Mouse (Mus musculus) layer of hippocampus, adult 9-11 months (tissue): ENCODE measurements around the gene Timp3.
A peak's percentile ranks its signal among the peaks of the same experiment; 100 is the strongest.

Experiments used
- DNase-seq: peaks from one replicate; pipeline ENCODE4 v3.0.0; 2022

Timp3 gene

GRCm38 (mm10) chr10:86330993-86331680 is 31.0 kb downstream of the Timp3 start:
- DNase-seq = no peak

- no peak for DNase-seq
Measured at GRCm38 (mm10) chr10:86331681-86332281, 31.6 kb downstream of the Timp3 start.

GRCm38 (mm10) chr10:86332942-86333341 is 32.8 kb downstream of the Timp3 start:
- no peak for DNase-seq

GRCm38 (mm10) chr10:86334581-86334980 is 34.4 kb downstream of the Timp3 start:
- DNase-seq = no peak

GRCm38 (mm10) chr10:86336506-86336905 is 36.3 kb downstream of the Timp3 start:
- DNase-seq = no peak

- no peak for DNase-seq
Measured at GRCm38 (mm10) chr10:86337239-86337638, 37.1 kb downstream of the Timp3 start.

- no peak for DNase-seq
Measured at GRCm38 (mm10) chr10:86338121-86338715, 38.0 kb downstream of the Timp3 start.

GRCm38 (mm10) chr10:86339121-86339520 is 38.9 kb downstream of the Timp3 start:
- no peak for DNase-seq

GRCm38 (mm10) chr10:86339649-86340379 is 39.6 kb downstream of the Timp3 start:
- peak; percentile 88 for DNase-seq

GRCm38 (mm10) chr10:86340421-86340820 is 40.2 kb downstream of the Timp3 start:
- DNase-seq = no peak

GRCm38 (mm10) chr10:86340991-86341527 is 40.9 kb downstream of the Timp3 start:
- no peak for DNase-seq

GRCm38 (mm10) chr10:86341589-86341988 is 41.4 kb downstream of the Timp3 start:
- DNase-seq = no peak

- DNase-seq = no peak
Measured at GRCm38 (mm10) chr10:86342151-86342550, 42.0 kb downstream of the Timp3 start.

GRCm38 (mm10) chr10:86342713-86343112 is 42.5 kb downstream of the Timp3 start:
- DNase-seq = no peak

- DNase-seq = no peak
Measured at GRCm38 (mm10) chr10:86343362-86343761, 43.2 kb downstream of the Timp3 start.

GRCm38 (mm10) chr10:86343931-86344330 is 43.8 kb downstream of the Timp3 start:
- no peak for DNase-seq

GRCm38 (mm10) chr10:86344654-86345053 is 44.5 kb downstream of the Timp3 start:
- DNase-seq = no peak

GRCm38 (mm10) chr10:86345645-86346044 is 45.5 kb downstream of the Timp3 start:
- DNase-seq = no peak

GRCm38 (mm10) chr10:86346235-86346840 is 46.2 kb downstream of the Timp3 start:
- DNase-seq = no peak

GRCm38 (mm10) chr10:86351287-86351686 is 51.1 kb downstream of the Timp3 start:
- no peak for DNase-seq

GRCm38 (mm10) chr10:86352521-86352920 is 52.3 kb downstream of the Timp3 start:
- DNase-seq = no peak

- DNase-seq = no peak
Measured at GRCm38 (mm10) chr10:86356819-86357563, 56.8 kb downstream of the Timp3 start.
